Mouse (Mus musculus): Measurements from ENCODE around the gene Paqr9. TPM values are rescaled to one million over a fixed set of nuclear protein-coding genes. Genes with fewer than 3 reads are reported as not detected.

The Paqr9 gene
- polyA plus RNA-seq, 1 experiment from 2014 or later, result 0.45 TPM

GRCm38 (mm10) chr9:95550856-95551774 is 8.3 kb upstream of the Paqr9 start:
- no peak overlapping the region for H3K27ac ChIP-seq
- no peak overlapping the region for H3K4me2 ChIP-seq (replicated peaks)
- H3K4me3 ChIP-seq, result no peak overlapping the region
- 64% methylated on average over 9 of the region's 9 CpGs for WGBS
- no peak overlapping the region for H3K9ac ChIP-seq
- H3K27me3 ChIP-seq, result peaks cover 7% of the 10 kb centered on the region
- no peaks in the 10 kb centered on the region for H3K9me3 ChIP-seq
- H3K36me3 ChIP-seq, result no peaks in the 10 kb centered on the region
- no peaks in the 10 kb centered on the region for H3K4me1 ChIP-seq
- ATAC-seq (ENCODE audit: insufficient number of reproducible peaks, insufficient read depth, low FRiP score, low TSS enrichment), result no peak

GRCm38 (mm10) chr9:95552175-95552705 is 7.2 kb upstream of the Paqr9 start:
- no peaks in the 10 kb centered on the region for H3K4me1 ChIP-seq
- no peaks in the 10 kb centered on the region for H3K36me3 ChIP-seq
- H3K4me2 ChIP-seq (replicated peaks), result no peak overlapping the region
- no peak overlapping the region for H3K27ac ChIP-seq
- no peak for ATAC-seq (ENCODE audit: insufficient number of reproducible peaks, insufficient read depth, low FRiP score, low TSS enrichment)
- H3K9ac ChIP-seq, result no peak overlapping the region
- 72% methylated on average over 10 of the region's 10 CpGs for WGBS
- peaks cover 14% of the 10 kb centered on the region for H3K27me3 ChIP-seq
- H3K4me3 ChIP-seq, result no peak overlapping the region
- H3K9me3 ChIP-seq, result no peaks in the 10 kb centered on the region

GRCm38 (mm10) chr9:95554231-95555221 is 4.9 kb upstream of the Paqr9 start:
- Histone ChIP-seq H3K9ac (no peak overlapping the region), H3K27ac (no peak overlapping the region), H3K4me3 (no peak overlapping the region), H3K27me3 (peaks cover 35% of the 10 kb centered on the region), H3K4me1 (no peaks in the 10 kb centered on the region), H3K9me3 (no peaks in the 10 kb centered on the region), H3K36me3 (no peaks in the 10 kb centered on the region), H3K4me2 (replicated peaks) (no peak overlapping the region)
- 81% methylated on average over 18 of the region's 18 CpGs for WGBS
- no peak for ATAC-seq (ENCODE audit: insufficient number of reproducible peaks, insufficient read depth, low FRiP score, low TSS enrichment)

GRCm38 (mm10) chr9:95555233-95555740 is 4.2 kb upstream of the Paqr9 start:
- H3K27ac ChIP-seq, result no peak overlapping the region
- peaks cover 3% of the 10 kb centered on the region for H3K4me1 ChIP-seq
- no peaks in the 10 kb centered on the region for H3K36me3 ChIP-seq
- H3K9ac ChIP-seq, result no peak overlapping the region
- 66% methylated on average over 5 of the region's 5 CpGs for WGBS
- H3K27me3 ChIP-seq, result peaks cover 39% of the 10 kb centered on the region
- no peak for ATAC-seq (ENCODE audit: insufficient number of reproducible peaks, insufficient read depth, low FRiP score, low TSS enrichment)
- no peak overlapping the region for H3K4me3 ChIP-seq
- no peak overlapping the region for H3K4me2 ChIP-seq (replicated peaks)
- no peaks in the 10 kb centered on the region for H3K9me3 ChIP-seq

- 87% methylated on average over 4 of the region's 4 CpGs for WGBS
- ATAC-seq (ENCODE audit: insufficient number of reproducible peaks, insufficient read depth, low FRiP score, low TSS enrichment), result no peak
- peaks cover 47% of the 10 kb centered on the region for H3K27me3 ChIP-seq
Measured at GRCm38 (mm10) chr9:95556067-95556512, 3.4 kb upstream of the Paqr9 start.

GRCm38 (mm10) chr9:95557722-95558121 is 1.7 kb upstream of the Paqr9 start:
- no peak overlapping the region for H3K27ac ChIP-seq
- no peak overlapping the region for H3K4me2 ChIP-seq (replicated peaks)
- 60% methylated on average over 6 of the region's 6 CpGs for WGBS
- no peaks in the 10 kb centered on the region for H3K9me3 ChIP-seq
- no peaks in the 10 kb centered on the region for H3K36me3 ChIP-seq
- peaks cover 5% of the 10 kb centered on the region for H3K4me1 ChIP-seq
- H3K4me3 ChIP-seq, result no peak overlapping the region
- no peak for ATAC-seq (ENCODE audit: insufficient number of reproducible peaks, insufficient read depth, low FRiP score, low TSS enrichment)
- peaks cover 63% of the 10 kb centered on the region for H3K27me3 ChIP-seq
- no peak overlapping the region for H3K9ac ChIP-seq

More at GRCm38 (mm10) chr9:95556067-95556512, 3.4 kb upstream of the Paqr9 start:
- no peaks in the 10 kb centered on the region for H3K9me3 ChIP-seq
- no peak overlapping the region for H3K9ac ChIP-seq
- no peak overlapping the region for H3K27ac ChIP-seq
- peaks cover 5% of the 10 kb centered on the region for H3K4me1 ChIP-seq
- H3K4me2 ChIP-seq (replicated peaks), result no peak overlapping the region
- no peak overlapping the region for H3K4me3 ChIP-seq
- no peaks in the 10 kb centered on the region for H3K36me3 ChIP-seq

- no peaks in the 10 kb centered on the region for H3K36me3 ChIP-seq
- 10% methylated on average over 11 of the region's 11 CpGs for WGBS
- H3K27me3 ChIP-seq, result peaks cover 71% of the 10 kb centered on the region
- no peak overlapping the region for H3K27ac ChIP-seq
- ATAC-seq (ENCODE audit: insufficient number of reproducible peaks, insufficient read depth, low FRiP score, low TSS enrichment), result no peak
- H3K9ac ChIP-seq, result no peak overlapping the region
- H3K4me2 ChIP-seq (replicated peaks), result peak overlapping the region; percentile 97
- H3K4me3 ChIP-seq, result peak overlapping the region; percentile 55
- no peaks in the 10 kb centered on the region for H3K9me3 ChIP-seq
- peaks cover 5% of the 10 kb centered on the region for H3K4me1 ChIP-seq
Measured at GRCm38 (mm10) chr9:95558726-95559058, 765 bp upstream of the Paqr9 start.

- ATAC-seq (ENCODE audit: insufficient number of reproducible peaks, insufficient read depth, low FRiP score, low TSS enrichment), result peak; percentile 50; the same call in 1 of the 2 replicates
Measured at GRCm38 (mm10) chr9:95559936-95560735, 679 bp downstream of the Paqr9 start.

GRCm38 (mm10) chr9:95564047-95564446 is 4.6 kb downstream of the Paqr9 start:
- Histone ChIP-seq H3K4me2 (replicated peaks) (no peak overlapping the region), H3K27ac (no peak overlapping the region), H3K9me3 (no peaks in the 10 kb centered on the region), H3K4me1 (peaks cover 5% of the 10 kb centered on the region), H3K9ac (no peak overlapping the region), H3K36me3 (no peaks in the 10 kb centered on the region), H3K4me3 (no peak overlapping the region), H3K27me3 (peaks cover 61% of the 10 kb centered on the region)
- WGBS, result 69% methylated on average over 4 of the region's 4 CpGs
- ATAC-seq (ENCODE audit: insufficient number of reproducible peaks, insufficient read depth, low FRiP score, low TSS enrichment), result no peak

More at GRCm38 (mm10) chr9:95559936-95560735, 679 bp downstream of the Paqr9 start:
- peak overlapping the region; percentile 57 for H3K9ac ChIP-seq
- no peaks in the 10 kb centered on the region for H3K36me3 ChIP-seq
- peaks cover 5% of the 10 kb centered on the region for H3K4me1 ChIP-seq
- peak overlapping the region; percentile 55 for H3K4me3 ChIP-seq
- no peaks in the 10 kb centered on the region for H3K9me3 ChIP-seq
- 13% methylated on average over 78 of the region's 78 CpGs for WGBS
- H3K27ac ChIP-seq, result no peak overlapping the region
- peak overlapping the region; percentile 97 for H3K4me2 ChIP-seq (replicated peaks)
- H3K27me3 ChIP-seq, result peaks cover 80% of the 10 kb centered on the region

- Histone ChIP-seq H3K9ac (no peak overlapping the region), H3K4me3 (no peak overlapping the region), H3K27ac (no peak overlapping the region), H3K36me3 (no peaks in the 10 kb centered on the region), H3K27me3 (peaks cover 37% of the 10 kb centered on the region), H3K4me2 (replicated peaks) (no peak overlapping the region), H3K9me3 (no peaks in the 10 kb centered on the region), H3K4me1 (no peaks in the 10 kb centered on the region)
- no peak for ATAC-seq (ENCODE audit: insufficient number of reproducible peaks, insufficient read depth, low FRiP score, low TSS enrichment)
- WGBS, result 86% methylated on average over 10 of the region's 10 CpGs
Measured at GRCm38 (mm10) chr9:95566394-95566793, 6.9 kb downstream of the Paqr9 start.

Data from embryonic facial prominence, embryonic 12.5 days (tissue).